Mouse (Mus musculus): ENCODE results near the gene Nell1. TPM values are rescaled to one million over a fixed set of nuclear protein-coding genes. Genes with fewer than 3 reads are reported as not detected.

The Nell1 gene
- polyA plus RNA-seq, 1 experiment = 0.52 TPM

DNA sequence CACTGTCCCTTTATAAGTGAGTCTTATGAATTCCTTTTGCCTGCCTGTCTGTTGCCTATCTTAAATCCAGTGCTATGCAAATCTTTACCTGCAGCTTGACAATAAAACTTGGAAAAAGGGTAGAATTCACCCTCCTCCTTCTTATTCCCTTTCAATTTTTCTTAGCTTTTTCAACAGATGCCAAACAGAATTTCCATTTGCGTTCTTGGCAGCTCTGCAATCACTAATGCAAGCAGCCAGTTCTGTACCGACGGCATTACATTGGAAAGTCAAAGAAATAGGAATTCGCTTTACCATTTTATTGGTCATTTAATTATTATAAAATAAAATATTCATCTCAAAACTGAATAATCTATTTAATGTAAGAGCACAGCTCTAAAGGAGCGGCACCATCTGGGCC is 781.7 kb downstream of the Nell1 start:
- Histone ChIP-seq H3K27me3 (ENCODE audit: control insufficient read depth, insufficient read depth, low read length, poor library complexity, severe bottlenecking) (no peaks in the 10 kb centered on the region), H3K27ac (ENCODE audit: insufficient read depth, low read length) (no peak overlapping the region), H3K36me3 (ENCODE audit: control insufficient read depth, insufficient read depth, low read length, poor library complexity, severe bottlenecking) (no peaks in the 10 kb centered on the region), H3K4me1 (ENCODE audit: control insufficient read depth, insufficient read depth, low read length) (no peaks in the 10 kb centered on the region), H3K9ac (ENCODE audit: low read depth, poor library complexity, severe bottlenecking) (no peak overlapping the region), H3K9me3 (replicated peaks; ENCODE audit: control insufficient read depth, insufficient read depth, low read length, poor library complexity, severe bottlenecking) (no peaks in the 10 kb centered on the region), H3K4me3 (ENCODE audit: low read depth, low read length) (no peak overlapping the region)
- no peak for TF ChIP-seq POLR2A (IDR thresholded peaks at IDR 0.05; ENCODE audit: insufficient read depth, low read length)

DNA sequence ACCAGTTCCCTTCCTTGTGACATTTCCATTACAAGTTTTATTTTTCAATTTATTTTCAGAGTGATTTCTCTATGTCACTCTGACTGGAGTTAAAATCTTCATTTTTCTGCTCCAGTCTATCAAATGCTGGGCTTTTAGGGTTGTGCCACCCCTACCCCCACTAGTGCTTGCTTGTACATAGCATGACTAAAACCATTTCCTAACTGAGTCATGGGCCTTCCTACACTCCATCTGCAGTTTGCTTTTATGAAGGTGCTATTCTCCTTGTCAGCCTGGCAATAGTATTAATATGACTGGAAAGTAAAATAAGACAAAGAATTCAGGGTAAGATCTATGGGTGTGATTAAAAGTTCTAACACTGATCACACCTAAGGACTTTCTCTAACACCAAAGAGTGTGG is 798.9 kb downstream of the Nell1 start:
- H3K4me3 ChIP-seq (ENCODE audit: low read depth, low read length) = no peak overlapping the region
- H3K36me3 ChIP-seq (ENCODE audit: control insufficient read depth, insufficient read depth, low read length, poor library complexity, severe bottlenecking) = no peaks in the 10 kb centered on the region
- H3K4me1 ChIP-seq (ENCODE audit: control insufficient read depth, insufficient read depth, low read length) = no peaks in the 10 kb centered on the region
- H3K9ac ChIP-seq (ENCODE audit: low read depth, poor library complexity, severe bottlenecking) = no peak overlapping the region
- H3K27me3 ChIP-seq (ENCODE audit: control insufficient read depth, insufficient read depth, low read length, poor library complexity, severe bottlenecking) = no peaks in the 10 kb centered on the region
- no peaks in the 10 kb centered on the region for H3K9me3 ChIP-seq (replicated peaks; ENCODE audit: control insufficient read depth, insufficient read depth, low read length, poor library complexity, severe bottlenecking)
- H3K27ac ChIP-seq (ENCODE audit: insufficient read depth, low read length) = no peak overlapping the region
- no peak for TF ChIP-seq CTCF (IDR thresholded peaks at IDR 0.05; ENCODE audit: low read depth, low read length)
- no peak for TF ChIP-seq POLR2A (IDR thresholded peaks at IDR 0.05; ENCODE audit: insufficient read depth, low read length)

DNA sequence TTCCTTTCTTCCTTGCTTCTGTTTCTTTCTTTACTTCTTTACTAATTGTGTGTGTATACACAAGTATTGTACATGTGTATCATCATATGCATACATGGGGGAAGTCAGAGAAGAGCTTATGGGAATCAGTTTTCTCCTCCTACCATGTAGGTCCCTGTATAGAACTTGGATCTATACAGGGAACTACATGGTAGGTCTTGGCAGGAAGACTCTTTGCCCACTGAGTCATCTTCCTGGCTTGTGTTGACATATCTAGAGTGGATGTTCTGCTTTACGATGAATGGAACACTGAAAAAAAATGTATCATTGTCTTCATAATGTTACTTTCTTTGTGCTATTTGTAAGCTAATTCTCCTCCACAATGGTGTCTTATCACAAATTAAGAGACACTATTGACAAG is 806.4 kb downstream of the Nell1 start:
- Histone ChIP-seq H3K4me1 (ENCODE audit: control insufficient read depth, insufficient read depth, low read length) (no peaks in the 10 kb centered on the region), H3K27me3 (ENCODE audit: control insufficient read depth, insufficient read depth, low read length, poor library complexity, severe bottlenecking) (no peaks in the 10 kb centered on the region), H3K27ac (ENCODE audit: insufficient read depth, low read length) (no peak overlapping the region), H3K9me3 (replicated peaks; ENCODE audit: control insufficient read depth, insufficient read depth, low read length, poor library complexity, severe bottlenecking) (no peaks in the 10 kb centered on the region), H3K9ac (ENCODE audit: low read depth, poor library complexity, severe bottlenecking) (no peak overlapping the region), H3K36me3 (ENCODE audit: control insufficient read depth, insufficient read depth, low read length, poor library complexity, severe bottlenecking) (no peaks in the 10 kb centered on the region), H3K4me3 (ENCODE audit: low read depth, low read length) (no peak overlapping the region)
- TF ChIP-seq EP300 (IDR thresholded peaks at IDR 0.05; ENCODE audit: insufficient read depth, low read depth, low read length) = no peak
- no peak for TF ChIP-seq CTCF (IDR thresholded peaks at IDR 0.05; ENCODE audit: low read depth, low read length)
- TF ChIP-seq POLR2A (IDR thresholded peaks at IDR 0.05; ENCODE audit: insufficient read depth, low read length) = no peak

DNA sequence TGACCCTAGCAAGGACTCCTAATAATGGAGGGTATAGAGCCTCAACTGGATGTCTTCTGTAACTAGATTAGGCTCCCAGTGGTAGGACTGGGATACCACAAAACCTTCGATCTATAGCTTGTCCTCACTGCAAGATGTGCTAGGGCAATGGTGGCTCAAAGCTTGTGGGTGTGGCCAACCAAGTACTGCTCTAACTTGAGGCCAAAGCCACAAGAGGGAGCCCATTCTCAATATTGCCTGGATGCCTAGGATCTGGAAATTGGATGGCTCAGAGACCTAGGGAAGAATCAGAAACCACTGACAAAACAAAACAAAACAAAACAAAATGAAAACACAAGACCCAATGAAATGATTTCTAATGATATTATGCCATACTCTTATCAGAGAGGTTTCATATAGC is 809.0 kb downstream of the Nell1 start:
- Histone ChIP-seq H3K27me3 (ENCODE audit: control insufficient read depth, insufficient read depth, low read length, poor library complexity, severe bottlenecking) (no peaks in the 10 kb centered on the region), H3K4me3 (ENCODE audit: low read depth, low read length) (no peak overlapping the region), H3K36me3 (ENCODE audit: control insufficient read depth, insufficient read depth, low read length, poor library complexity, severe bottlenecking) (no peaks in the 10 kb centered on the region), H3K4me1 (ENCODE audit: control insufficient read depth, insufficient read depth, low read length) (no peaks in the 10 kb centered on the region), H3K27ac (ENCODE audit: insufficient read depth, low read length) (no peak overlapping the region), H3K9ac (ENCODE audit: low read depth, poor library complexity, severe bottlenecking) (no peak overlapping the region), H3K9me3 (replicated peaks; ENCODE audit: control insufficient read depth, insufficient read depth, low read length, poor library complexity, severe bottlenecking) (no peaks in the 10 kb centered on the region)
- TF ChIP-seq POLR2A (IDR thresholded peaks at IDR 0.05; ENCODE audit: insufficient read depth, low read length) = no peak
- peak; percentile 20 for TF ChIP-seq CTCF (IDR thresholded peaks at IDR 0.05; ENCODE audit: low read depth, low read length)

DNA sequence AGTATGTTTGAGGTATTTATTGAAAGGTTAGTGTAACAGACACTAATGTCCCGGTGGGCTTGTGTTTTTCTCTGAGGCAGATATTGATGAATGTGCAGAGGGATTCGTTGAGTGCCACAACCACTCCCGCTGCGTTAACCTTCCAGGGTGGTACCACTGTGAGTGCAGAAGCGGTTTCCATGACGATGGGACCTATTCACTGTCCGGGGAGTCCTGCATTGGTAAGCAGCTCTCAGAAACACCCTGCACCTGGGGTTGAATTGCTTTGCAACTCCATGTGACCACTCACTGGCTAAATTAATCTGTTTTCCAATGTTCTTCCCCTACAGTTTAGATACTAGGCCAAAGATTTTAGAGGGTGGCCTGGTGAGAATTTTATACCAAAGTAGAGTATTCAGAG is 851.5 kb downstream of the Nell1 start:
- Histone ChIP-seq H3K27ac (ENCODE audit: insufficient read depth, low read length) (no peak overlapping the region), H3K4me3 (ENCODE audit: low read depth, low read length) (no peak overlapping the region), H3K4me1 (ENCODE audit: control insufficient read depth, insufficient read depth, low read length) (no peaks in the 10 kb centered on the region), H3K27me3 (ENCODE audit: control insufficient read depth, insufficient read depth, low read length, poor library complexity, severe bottlenecking) (no peaks in the 10 kb centered on the region), H3K9me3 (replicated peaks; ENCODE audit: control insufficient read depth, insufficient read depth, low read length, poor library complexity, severe bottlenecking) (no peaks in the 10 kb centered on the region), H3K36me3 (ENCODE audit: control insufficient read depth, insufficient read depth, low read length, poor library complexity, severe bottlenecking) (no peaks in the 10 kb centered on the region), H3K9ac (ENCODE audit: low read depth, poor library complexity, severe bottlenecking) (no peak overlapping the region)
- no peak for TF ChIP-seq EP300 (IDR thresholded peaks at IDR 0.05; ENCODE audit: insufficient read depth, low read depth, low read length)
- TF ChIP-seq POLR2A (IDR thresholded peaks at IDR 0.05; ENCODE audit: insufficient read depth, low read length) = no peak
- no peak for TF ChIP-seq CTCF (IDR thresholded peaks at IDR 0.05; ENCODE audit: low read depth, low read length)

DNA sequence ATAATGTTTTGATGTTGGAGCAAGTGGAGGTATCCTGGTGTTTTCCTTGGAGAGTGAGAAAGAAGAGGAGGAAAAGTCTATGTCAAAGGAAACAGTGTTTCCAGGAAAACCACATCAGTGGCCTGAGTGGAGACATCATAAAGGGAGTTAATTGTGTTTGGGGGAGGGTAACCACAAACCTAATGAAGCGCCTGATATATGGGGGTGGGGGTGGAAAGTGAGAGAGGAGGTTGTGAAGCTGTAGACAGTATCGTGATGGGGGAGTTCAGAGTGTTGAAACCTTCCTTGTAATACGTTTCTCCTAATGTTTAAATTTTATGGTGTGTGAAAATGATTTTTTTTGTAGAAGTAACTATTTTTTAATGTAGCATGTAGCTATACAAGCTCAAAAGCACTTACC is 858.1 kb downstream of the Nell1 start:
- no peaks in the 10 kb centered on the region for H3K27me3 ChIP-seq (ENCODE audit: control insufficient read depth, insufficient read depth, low read length, poor library complexity, severe bottlenecking)
- H3K9ac ChIP-seq (ENCODE audit: low read depth, poor library complexity, severe bottlenecking) = no peak overlapping the region
- H3K4me1 ChIP-seq (ENCODE audit: control insufficient read depth, insufficient read depth, low read length) = no peaks in the 10 kb centered on the region
- no peak overlapping the region for H3K27ac ChIP-seq (ENCODE audit: insufficient read depth, low read length)
- H3K36me3 ChIP-seq (ENCODE audit: control insufficient read depth, insufficient read depth, low read length, poor library complexity, severe bottlenecking) = no peaks in the 10 kb centered on the region
- no peak overlapping the region for H3K4me3 ChIP-seq (ENCODE audit: low read depth, low read length)
- H3K9me3 ChIP-seq (replicated peaks; ENCODE audit: control insufficient read depth, insufficient read depth, low read length, poor library complexity, severe bottlenecking) = no peaks in the 10 kb centered on the region
- TF ChIP-seq POLR2A (IDR thresholded peaks at IDR 0.05; ENCODE audit: insufficient read depth, low read length) = no peak
- TF ChIP-seq EP300 (IDR thresholded peaks at IDR 0.05; ENCODE audit: insufficient read depth, low read depth, low read length) = no peak
- no peak for TF ChIP-seq CTCF (IDR thresholded peaks at IDR 0.05; ENCODE audit: low read depth, low read length)
